In the genomic region with DNA sequence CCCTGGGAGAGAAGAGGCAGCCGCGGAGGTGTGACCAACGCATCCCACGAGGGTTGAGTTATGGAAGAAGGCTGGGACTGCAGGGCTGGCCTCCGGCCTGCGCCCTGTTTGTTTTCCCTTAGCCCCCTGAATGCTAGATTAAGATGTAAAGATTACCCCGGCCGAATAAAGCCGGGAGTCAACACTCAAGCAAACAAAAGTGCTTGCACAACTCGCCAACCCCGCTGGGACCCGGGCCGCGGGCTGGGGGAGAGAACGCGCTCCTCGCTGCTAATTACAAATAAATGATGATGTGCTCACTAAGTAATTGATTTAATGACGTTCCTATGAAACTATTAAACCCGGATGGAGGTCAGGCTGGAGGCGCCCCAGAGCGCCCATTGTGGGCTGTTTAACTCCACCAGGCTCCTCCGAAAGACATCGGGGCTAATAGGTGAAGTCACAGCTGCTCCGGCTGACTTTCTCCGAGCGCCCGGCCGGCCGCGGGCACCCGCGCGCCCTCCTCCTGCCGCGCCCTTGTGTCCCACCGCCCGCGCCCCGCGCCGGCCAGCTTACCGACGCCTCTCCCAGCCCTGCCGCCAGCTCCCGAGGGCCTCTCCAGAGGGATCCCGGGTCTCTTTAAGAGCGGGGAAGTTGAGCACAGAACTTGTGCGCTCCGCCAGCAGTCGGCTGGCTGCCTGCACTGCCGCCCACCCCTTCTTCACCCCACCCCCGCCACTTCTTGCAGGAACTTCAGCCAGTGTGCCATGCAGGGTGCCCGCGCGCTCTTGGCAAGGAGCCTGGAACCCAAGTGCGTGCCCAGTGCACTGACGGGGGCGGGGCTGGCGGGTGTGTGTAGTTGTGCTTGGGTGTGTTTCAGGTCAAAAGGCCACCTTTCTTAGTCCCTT, we compare ENCODE assay signal across 8 mouse cellular contexts. TPM values are rescaled to one million over a fixed set of nuclear protein-coding genes. Genes with fewer than 3 reads are reported as not detected.
A peak's percentile ranks its signal among the peaks of the same experiment; 100 is the strongest.
DNase-seq lines count a peak whose midpoint lies in the region; ATAC-seq and TF ChIP-seq lines count a peak whose summit lies in the region.

A gene (minus strand): TSS at position 620 of the 887 bp plus-strand sequence.

- H3K4me3 ChIP-seq in heart, postnatal 0 days (ENCODE audit: low read depth, low read length): peak within 1 kb of the TSS; percentile 48
- H3K4me3 ChIP-seq in stomach, embryonic 15.5 days (replicated peaks): peak within 1 kb of the TSS; percentile 31

- no peaks in the 10 kb centered on the region for H3K4me1 ChIP-seq in heart, postnatal 0 days (ENCODE audit: control insufficient read depth, insufficient read depth)
- peaks cover 15% of the 10 kb centered on the region for H3K4me1 ChIP-seq in stomach, embryonic 15.5 days

- no peak for ATAC-seq in heart, postnatal 0 days (ENCODE audit: insufficient read depth, low read depth)
- ATAC-seq in stomach, embryonic 15.5 days (ENCODE audit: insufficient read depth, low FRiP score, low read depth): peak; percentile 22; the same call in 1 of the 2 replicates

- H3K4me2 ChIP-seq in heart, postnatal 0 days (ENCODE audit: low read depth, low read length): peak within 1 kb of the TSS; percentile 82
- peak within 1 kb of the TSS; percentile 62 for H3K4me2 ChIP-seq in stomach, embryonic 15.5 days

- no peak for TF ChIP-seq EP300 in heart, postnatal 0 days (IDR thresholded peaks at IDR 0.05; ENCODE audit: low read depth)

- peaks cover 90% of the 10 kb centered on the region for H3K27me3 ChIP-seq in heart, postnatal 0 days (ENCODE audit: control insufficient read depth, insufficient read depth, low read length)
- H3K27me3 ChIP-seq in stomach, embryonic 15.5 days (replicated peaks): peaks cover 72% of the 10 kb centered on the region

- H3K9me3 ChIP-seq in heart, postnatal 0 days (replicated peaks; ENCODE audit: control insufficient read depth, low read length): no peaks in the 10 kb centered on the region
- no peaks in the 10 kb centered on the region for H3K9me3 ChIP-seq in stomach, embryonic 15.5 days

- no peak within 1 kb of the TSS for H3K9ac ChIP-seq in heart, postnatal 0 days (replicated peaks; ENCODE audit: low read depth, low read length)
- H3K9ac ChIP-seq in stomach, embryonic 15.5 days: no peak within 1 kb of the TSS

- TF ChIP-seq CTCF in heart, postnatal 0 days (IDR thresholded peaks at IDR 0.05; ENCODE audit: low read depth): no peak

- WGBS in heart, postnatal 0 days: 1% methylated on average over 59 of the region's 59 CpGs
- under 1% methylated on average over 58 of the region's 59 CpGs for WGBS in stomach, embryonic 15.5 days

- no peak within 1 kb of the TSS for H3K27ac ChIP-seq in heart, postnatal 0 days (ENCODE audit: low read depth)
- H3K27ac ChIP-seq in stomach, embryonic 15.5 days: no peak within 1 kb of the TSS

- peak; percentile 88 for DNase-seq in heart, adult 11 months
- no peak for DNase-seq in heart, adult 9 months (ENCODE audit: low spot score in 2 of 2)
- DNase-seq in cerebellum, adult 9-11 months: peak; percentile 77
- DNase-seq in heart, postnatal 0 days (ENCODE audit: low spot score): no peak
- peak; percentile 44 to 59 for DNase-seq in kidney, postnatal 4 days
- DNase-seq in lung, postnatal 36 days: peak; percentile 63
- DNase-seq in urinary bladder, postnatal 10 days (ENCODE audit: low spot score): no peak

- H3K36me3 ChIP-seq in heart, postnatal 0 days (replicated peaks; ENCODE audit: control insufficient read depth, insufficient read depth, low read length): no peaks in the 10 kb centered on the region
- H3K36me3 ChIP-seq in stomach, embryonic 15.5 days: no peaks in the 10 kb centered on the region

RNA-seq across cellular contexts. Expression of the gene that starts here (rescaled TPM):
- not detected in 2 replicates for total RNA-seq in heart, postnatal 0 days (2014; rRNA removed; ENCODE audit: low replicate concordance)
- polyA plus RNA-seq in heart, postnatal 0 days (2015; fragmentation: Nextera tagmentation; extraction: Ambion mirVana): not detected in 2 replicates
- polyA plus RNA-seq in stomach, embryonic 15.5 days (2015; fragmentation: Nextera tagmentation; extraction: Ambion mirVana): 0.06 TPM in 1 of 2 replicates, not detected in the other

Comparison
In these comparisons a context has a peak if more than half of its experiments do, and no peak if none do; other contexts are left out.
1. DNase-seq: peak in heart, adult 11 months (single experiment), cerebellum, adult 9-11 months (single experiment), kidney, postnatal 4 days (2 of 2) and lung, postnatal 36 days (single experiment); none in heart, adult 9 months (0 of 2), heart, postnatal 0 days (single experiment) and urinary bladder, postnatal 10 days (single experiment).
2. Peak in ATAC-seq, H3K4me3 ChIP-seq and H3K4me2 ChIP-seq in stomach, embryonic 15.5 days; RNA of the gene not detected or under 1 TPM.